15 mouse cellular contexts compared by ENCODE assay signal in the genomic region with DNA sequence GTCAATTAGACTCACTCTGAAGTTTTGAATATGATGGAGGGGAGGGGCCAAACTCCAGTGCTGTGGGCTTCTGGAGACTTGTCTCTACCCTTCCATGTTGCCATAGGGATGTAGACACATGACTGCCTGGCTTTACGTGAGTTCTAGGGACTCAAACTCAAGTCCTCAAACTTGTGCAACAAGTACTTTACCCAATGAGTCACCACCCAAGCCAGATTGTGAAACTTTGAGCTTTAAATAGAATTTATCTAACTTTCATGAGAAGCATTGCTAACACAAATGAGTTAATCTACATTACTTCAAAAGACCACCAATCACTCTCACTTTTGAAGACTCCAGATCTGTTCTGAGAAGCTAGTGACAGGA. TPM values are rescaled to one million over a fixed set of nuclear protein-coding genes. Genes with fewer than 3 reads are reported as not detected.
A peak's percentile ranks its signal among the peaks of the same experiment; 100 is the strongest.
DNase-seq lines count a peak whose midpoint lies in the region; ATAC-seq and TF ChIP-seq lines count a peak whose summit lies in the region.
"Had no signal": no experiment of that assay in that cellular context is flagged by ENCODE, and none has a peak within 500 bp of the region (broad histone marks: within the 10 kb centered on the region; RNA-seq: fewer than 3 reads in every experiment).

No protein-coding gene starts in this region.

- H3K4me3 ChIP-seq in layer of hippocampus, adult 2 months, result no peak overlapping the region
- H3K4me3 ChIP-seq: embryonic facial prominence, embryonic 13.5 days; forebrain, embryonic 15.5 days had no signal

- no peak for TF ChIP-seq CTCF in layer of hippocampus, adult 2 months (conservative IDR thresholded peaks at IDR 0.05)

- peak overlapping the region; percentile 56; the same call in 1 of the 2 replicates for H3K27ac ChIP-seq in layer of hippocampus, adult 2 months
- H3K27ac ChIP-seq: embryonic facial prominence, embryonic 13.5 days; forebrain, embryonic 15.5 days; hindbrain, postnatal 0 days had no signal

- no peak for DNase-seq in layer of hippocampus, adult 2 months (ENCODE audit: low spot score in 2 of 2)
- no peak for DNase-seq in layer of hippocampus, postnatal 36 days
- DNase-seq in NIH3T3 (ENCODE audit: low read depth), result peak; percentile 80
- DNase-seq in spleen, postnatal 4 days (ENCODE audit: low spot score in 2 of 2), result no peak
- no peak for DNase-seq in adrenal gland, postnatal 10 days
- DNase-seq: cerebellum, postnatal 14 days; gastrocnemius, postnatal 36 days; kidney, postnatal 10 days; left cerebral cortex, postnatal 4 days; thymus, adult 18-20 months had no signal

- peak; percentile 45 for ATAC-seq in common myeloid progenitor, adult 5-6 weeks (replicated peaks; ENCODE audit: low read depth, poor library complexity, severe bottlenecking)
- peak; percentile 90 for ATAC-seq in megakaryocyte, adult 5-6 weeks (ENCODE audit: poor library complexity, severe bottlenecking)
- ATAC-seq: forebrain, embryonic 15.5 days; hindbrain, postnatal 0 days had no signal

RNA-seq across cellular contexts. Expression of a gene that starts 14.2 kb away (rescaled TPM):
- total RNA-seq in layer of hippocampus, adult 2 months (2021), result 10 to 100 TPM; 73.9 to 75.3 TPM
- 10 to 100 TPM; 74.0 to 74.4 TPM for total RNA-seq in layer of hippocampus, postnatal 36 days (2021)
- 8.1 and 9.0 TPM in 2 replicates for total RNA-seq in common myeloid progenitor, adult 5-6 weeks (2017)
- 22.9 and 25.0 TPM in 2 replicates for total RNA-seq in megakaryocyte, adult 5-6 weeks (2015)
- 7.6 and 7.8 TPM in 2 replicates for total RNA-seq in megakaryocyte, adult 5-6 weeks (2017)
- 10 to 100 TPM; 41.3 to 42.0 TPM for total RNA-seq in adrenal gland, postnatal 10 days (2021)

RNA-seq across cellular contexts. Expression of a gene that starts 14.4 kb away (rescaled TPM):
- total RNA-seq in layer of hippocampus, adult 2 months (2021), result 1 to 10 TPM; 6.7 to 10.0 TPM
- 1 to 10 TPM; 7.1 to 7.3 TPM for total RNA-seq in layer of hippocampus, postnatal 36 days (2021)
- 12.4 and 14.7 TPM in 2 replicates for total RNA-seq in common myeloid progenitor, adult 5-6 weeks (2017)
- 2.6 and 5.8 TPM in 2 replicates for total RNA-seq in megakaryocyte, adult 5-6 weeks (2015)
- total RNA-seq in megakaryocyte, adult 5-6 weeks (2017), result 7.7 and 9.3 TPM in 2 replicates
- 1 to 10 TPM; 7.3 to 9.8 TPM for total RNA-seq in adrenal gland, postnatal 10 days (2021)

RNA-seq across cellular contexts. Expression of a gene that starts 33.7 kb away (rescaled TPM):
- total RNA-seq in layer of hippocampus, adult 2 months (2021), result 10 to 100 TPM; 49.7 to 50.4 TPM
- total RNA-seq in layer of hippocampus, postnatal 36 days (2021), result 10 to 100 TPM; 44.7 to 49.4 TPM
- total RNA-seq in common myeloid progenitor, adult 5-6 weeks (2017), result 21.6 and 28.8 TPM in 2 replicates
- 22.4 and 24.9 TPM in 2 replicates for total RNA-seq in megakaryocyte, adult 5-6 weeks (2015)
- 15.1 and 37.9 TPM in 2 replicates for total RNA-seq in megakaryocyte, adult 5-6 weeks (2017)
- 10 to 100 TPM; 24.4 to 30.9 TPM for total RNA-seq in adrenal gland, postnatal 10 days (2021)

RNA-seq across cellular contexts. Expression of a gene that starts 46.5 kb away (rescaled TPM):
- total RNA-seq in layer of hippocampus, adult 2 months (2021), result 10 to 100 TPM; 65.1 to 66.2 TPM
- total RNA-seq in layer of hippocampus, postnatal 36 days (2021), result 10 to 100 TPM; 55.7 to 65.1 TPM
- 33.8 and 47.6 TPM in 2 replicates for total RNA-seq in common myeloid progenitor, adult 5-6 weeks (2017)
- 92.0 and 93.7 TPM in 2 replicates for total RNA-seq in megakaryocyte, adult 5-6 weeks (2015)
- 78.5 and 86.1 TPM in 2 replicates for total RNA-seq in megakaryocyte, adult 5-6 weeks (2017)
- 10 to 100 TPM; 53.8 to 70.9 TPM for total RNA-seq in adrenal gland, postnatal 10 days (2021)

RNA-seq across cellular contexts. Expression of a gene that starts 46.6 kb away (rescaled TPM):
- 10 to 100 TPM; 11.0 to 12.4 TPM for total RNA-seq in layer of hippocampus, adult 2 months (2021)
- 10 to 100 TPM; 10.8 to 10.9 TPM for total RNA-seq in layer of hippocampus, postnatal 36 days (2021)
- total RNA-seq in common myeloid progenitor, adult 5-6 weeks (2017), result 6.2 and 11.9 TPM in 2 replicates
- 3.6 and 5.1 TPM in 2 replicates for total RNA-seq in megakaryocyte, adult 5-6 weeks (2015)
- 7.1 and 13.8 TPM in 2 replicates for total RNA-seq in megakaryocyte, adult 5-6 weeks (2017)
- total RNA-seq in adrenal gland, postnatal 10 days (2021), result 10 to 100 TPM; 13.2 to 16.9 TPM
